Mouse (Mus musculus) mature B cell (primary cell): ENCODE data around the gene Iba57.
"Not testable (repeated sequence)": the region's sequence is repeated elsewhere in the genome, so short reads cannot be mapped to it uniquely, and the experiment has no call there.

Experiments
- in situ Hi-C: fragments of 300-500 bp; cut with MboI; formaldehyde crosslinking; loops from 2 replicates; pipeline ENCODE4 v1.14.3; 2019

Iba57 gene

DNA sequence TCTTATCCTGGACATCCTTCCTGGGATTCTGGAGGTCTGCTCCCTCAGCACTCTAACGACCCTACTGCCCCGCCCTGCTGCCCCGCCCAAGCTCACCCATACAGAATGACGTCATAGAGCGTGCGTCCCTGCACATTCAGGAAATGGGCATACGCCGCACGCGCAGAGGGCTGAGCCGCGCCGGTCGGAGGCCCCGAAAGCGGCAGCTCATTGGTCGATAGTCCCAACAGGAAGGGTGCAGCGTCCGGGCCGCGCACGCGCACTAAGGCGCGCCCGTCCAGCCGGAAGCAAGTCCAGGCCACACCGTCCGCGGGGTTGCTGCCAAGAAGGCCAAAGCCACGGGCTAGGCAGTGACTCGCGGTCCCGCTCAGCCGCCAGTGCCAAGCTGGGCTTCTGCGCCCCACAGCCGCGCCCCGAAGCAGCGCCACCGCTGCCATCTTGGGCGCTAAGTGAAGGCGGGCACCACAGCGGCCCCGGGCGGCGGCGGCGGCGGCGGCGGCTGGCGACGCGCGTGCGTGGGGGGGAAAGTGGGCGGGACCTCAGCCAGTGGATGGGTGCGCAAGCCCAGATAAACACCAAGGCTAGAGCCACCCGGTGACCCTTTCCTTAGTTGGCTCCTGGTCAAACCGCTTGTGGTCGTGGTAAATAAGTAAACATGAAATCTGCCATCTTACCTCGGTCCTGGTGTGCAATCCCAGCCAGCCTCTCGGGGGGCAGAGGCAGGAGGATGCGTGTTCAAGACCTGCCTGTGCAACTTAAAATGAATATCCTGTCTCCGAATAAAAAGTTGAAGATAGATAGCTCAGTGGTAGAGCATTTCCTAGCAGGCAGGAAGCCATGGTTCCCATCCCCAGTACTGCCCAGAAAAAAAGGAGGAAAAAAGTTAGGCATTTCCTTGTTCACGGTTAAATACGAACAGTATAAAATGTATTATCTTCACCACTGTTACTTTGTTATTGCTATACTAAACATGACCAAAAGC, at the start of gene Iba57:
Gene Iba57, minus strand, starts transcription at position 485 of the 982 bp plus-strand sequence.
- in situ Hi-C loops: no loop called here

DNA sequence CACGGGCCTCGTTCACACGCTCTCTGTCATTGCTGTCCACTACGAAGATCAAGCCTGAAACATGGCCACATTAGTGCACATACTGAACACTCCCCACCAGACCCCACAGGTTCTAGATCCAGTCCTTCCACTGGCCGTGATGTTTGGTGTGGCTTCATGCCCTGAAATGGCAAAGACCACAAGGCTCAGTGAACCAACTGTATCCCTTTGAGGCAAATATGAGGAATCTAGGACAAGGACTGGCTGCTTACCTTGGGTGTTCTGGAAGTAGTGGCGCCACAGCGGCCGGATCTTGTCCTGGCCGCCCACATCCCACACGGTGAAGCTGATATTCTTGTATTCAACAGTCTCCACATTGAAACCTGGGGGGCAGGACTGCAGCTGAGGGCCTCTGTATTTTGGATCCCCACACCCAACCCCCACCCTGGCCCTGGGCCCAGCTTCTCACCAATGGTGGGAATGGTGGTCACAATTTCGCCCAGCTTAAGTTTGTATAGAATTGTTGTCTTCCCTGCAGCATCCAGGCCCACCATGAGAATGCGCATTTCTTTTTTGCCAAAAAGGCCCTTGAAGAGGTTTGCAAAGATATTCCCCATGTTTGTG, 49.5 kb upstream of the Iba57 start:
- in situ Hi-C loops: no loop called here

DNA sequence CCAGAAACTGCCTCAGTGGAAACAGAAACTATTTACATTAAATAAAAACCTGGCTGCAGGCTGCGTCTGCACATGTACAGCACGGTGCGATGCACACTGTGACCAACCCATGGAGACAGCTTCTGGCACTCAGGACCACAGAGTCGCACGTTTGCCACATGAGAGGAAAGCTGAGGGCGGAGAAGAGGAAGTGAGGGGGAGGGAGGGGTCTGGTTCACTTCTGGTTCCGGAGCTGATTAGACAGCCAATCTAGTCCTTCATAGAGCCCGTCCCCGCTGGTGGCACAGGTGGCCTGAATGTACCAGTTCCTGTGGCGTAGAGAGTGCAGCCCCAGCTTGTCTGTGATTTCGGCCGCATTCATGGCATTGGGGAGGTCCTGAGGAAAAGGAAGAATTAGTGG, 48.8 kb upstream of the Iba57 start:
- in situ Hi-C loops: not testable (repeated sequence)

DNA sequence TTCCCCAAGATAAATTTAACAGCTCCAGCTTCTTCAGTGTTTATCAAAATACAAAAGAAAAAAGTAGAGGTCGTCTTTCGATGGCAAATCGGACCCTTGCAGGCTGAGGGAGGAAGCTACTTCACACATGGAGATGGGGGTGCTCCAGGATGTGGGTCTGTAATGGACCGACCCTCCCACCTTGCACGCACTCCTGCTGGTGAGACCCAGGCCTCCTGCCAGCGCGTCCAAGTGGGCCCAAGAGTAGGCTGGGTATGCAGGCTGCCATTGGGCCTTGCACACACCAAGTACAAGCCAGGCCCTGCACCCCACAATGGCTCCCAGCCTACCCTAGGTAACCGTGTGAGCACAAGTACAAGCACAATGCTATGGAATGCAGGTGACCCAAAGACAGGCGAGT, 48.0 kb upstream of the Iba57 start:
- in situ Hi-C loops: not testable (repeated sequence)

DNA sequence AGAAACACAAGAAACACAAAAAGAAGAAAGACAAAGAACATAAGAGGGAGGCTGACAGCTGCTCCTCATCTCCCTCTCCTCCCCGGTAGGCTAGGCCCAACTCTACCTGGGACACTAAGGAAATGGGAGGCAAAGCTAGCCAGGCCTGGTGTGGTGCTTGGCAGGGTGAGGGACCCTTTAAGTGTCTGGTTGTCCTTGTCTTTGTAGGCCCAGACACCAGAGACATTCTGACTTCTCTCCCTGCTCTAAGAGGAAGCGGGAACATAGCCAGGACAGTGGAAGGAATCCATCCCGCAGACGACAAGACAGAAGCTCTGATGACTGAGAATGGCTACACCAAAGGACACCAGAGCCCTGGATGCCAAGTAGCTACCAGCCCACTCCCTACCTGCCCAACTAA, 46.5 kb upstream of the Iba57 start:
- in situ Hi-C loops: no loop called here

DNA sequence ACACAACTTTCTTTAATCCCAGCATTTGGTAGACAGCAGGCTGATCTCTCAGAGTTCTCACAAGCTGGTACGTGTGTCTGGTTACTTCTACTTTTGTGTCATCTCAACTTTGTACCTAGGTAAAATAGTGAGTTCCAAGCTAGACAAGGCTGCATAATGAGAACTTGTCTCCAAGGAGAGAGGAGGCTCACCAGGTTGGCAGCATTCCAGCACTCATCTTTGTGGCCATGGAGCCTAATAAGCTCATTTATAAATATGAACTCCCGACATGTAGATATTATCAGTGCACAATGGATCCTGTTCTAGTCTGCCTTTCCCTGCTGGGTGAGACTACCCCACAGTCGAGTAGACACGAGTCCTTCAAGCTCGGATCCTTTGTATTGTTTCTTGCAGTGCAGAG, 46.0 kb upstream of the Iba57 start:
- in situ Hi-C loops: no loop called here

DNA sequence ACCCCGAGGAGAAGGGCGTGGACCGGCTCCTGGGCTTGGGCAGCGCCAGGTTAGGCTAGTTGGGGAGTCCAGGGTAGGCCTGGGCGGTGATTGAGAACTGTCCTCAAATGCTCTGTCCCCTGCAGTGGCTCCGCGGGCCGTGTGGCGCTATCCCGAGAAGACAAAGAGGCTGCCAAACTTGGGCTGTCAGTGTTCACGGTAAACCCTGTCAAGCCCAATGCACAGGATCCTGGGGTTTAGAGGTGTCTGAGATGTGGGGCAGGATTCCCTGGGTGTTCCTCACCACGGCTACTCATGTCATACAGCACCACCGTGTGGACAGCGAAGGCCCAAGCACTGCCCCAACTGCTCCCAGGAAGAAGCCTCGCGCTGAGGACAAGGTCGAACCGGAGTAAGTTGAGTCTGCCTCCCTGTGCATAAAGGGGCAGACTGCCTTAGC, 45.5 kb upstream of the Iba57 start:
- in situ Hi-C loops: no loop called here

DNA sequence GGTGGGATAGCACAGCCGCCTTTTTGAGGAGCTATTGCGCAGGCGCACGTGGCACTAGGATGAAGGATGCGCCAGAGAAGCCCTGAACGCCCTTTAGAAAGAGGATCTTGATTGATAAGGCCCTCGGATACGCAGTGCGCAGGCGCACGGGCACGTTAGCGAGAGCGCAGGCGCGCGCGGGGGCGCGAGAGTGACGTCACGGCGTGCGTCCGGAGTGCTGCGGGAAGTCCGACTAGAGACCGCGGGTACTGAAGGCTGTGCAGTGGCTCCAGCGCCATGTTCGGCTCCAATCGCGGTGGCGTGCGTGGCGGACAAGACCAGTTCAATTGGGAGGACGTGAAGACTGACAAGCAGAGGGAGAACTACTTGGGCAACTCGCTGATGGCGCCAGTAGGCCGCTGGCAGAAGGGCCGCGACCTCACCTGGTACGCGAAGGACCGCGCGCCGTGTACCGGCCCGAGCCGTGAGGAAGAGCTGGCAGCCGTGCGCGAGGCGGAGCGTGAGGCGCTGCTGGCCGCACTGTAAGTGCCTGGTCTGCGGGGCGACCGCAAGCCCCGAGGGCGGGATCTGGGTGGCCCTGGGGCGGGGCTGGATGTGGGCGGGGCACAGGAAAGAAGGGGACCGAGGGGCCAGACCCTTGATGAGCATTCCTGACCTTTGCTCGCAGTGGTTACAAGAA, 44.8 kb upstream of the Iba57 start, which contains the start of gene 2310033P09Rik:
Gene 2310033P09Rik, plus strand, starts transcription at position 169 of the 679 bp plus-strand sequence.
- in situ Hi-C loops: no loop called here

DNA sequence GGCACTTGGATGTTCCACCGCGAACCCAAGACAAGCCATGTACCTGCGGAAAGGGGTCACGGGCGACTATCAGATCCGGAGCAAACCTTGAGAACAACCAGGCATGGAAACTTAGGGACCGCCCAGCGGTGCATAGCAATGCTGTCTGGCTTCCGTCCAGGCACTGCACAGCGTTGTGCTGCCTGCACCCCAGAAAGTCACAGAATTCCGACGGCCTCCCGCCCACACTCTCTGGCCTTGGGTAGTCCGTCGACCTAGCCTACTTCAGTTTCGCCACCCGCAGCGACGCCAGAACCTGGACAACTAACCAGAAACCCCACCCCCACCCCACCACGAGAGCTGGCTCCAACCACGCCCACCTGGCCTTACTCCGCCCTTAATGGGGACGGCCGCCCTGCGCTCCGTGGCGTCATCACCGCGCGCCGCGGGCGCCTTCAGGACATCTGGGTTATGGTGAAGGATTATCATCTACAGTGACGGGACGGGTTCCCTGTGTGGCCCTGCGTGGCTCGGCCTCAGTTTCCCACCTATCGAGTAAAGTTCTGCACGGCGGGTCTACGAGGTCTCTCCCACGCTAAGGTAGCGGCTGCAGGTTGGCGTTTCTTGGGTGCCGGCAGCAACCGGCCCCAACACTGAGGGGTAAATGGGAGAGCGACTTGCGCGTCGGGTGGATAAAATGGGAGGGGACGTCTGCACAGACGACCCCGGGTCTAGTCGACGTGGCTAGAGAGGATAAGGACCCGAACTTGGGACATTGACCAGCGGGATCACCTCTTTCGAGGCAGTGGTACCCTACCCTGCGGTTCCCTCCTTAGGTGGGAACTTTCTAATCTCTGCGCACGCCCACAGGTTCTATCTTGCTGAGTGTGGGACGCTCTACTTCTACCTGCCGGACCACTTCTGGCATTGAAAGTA, 38.8 kb upstream of the Iba57 start, which contains the start of gene Mrpl55:
Gene Mrpl55, plus strand, starts transcription at position 406 of the 915 bp plus-strand sequence.
- in situ Hi-C loops: no loop called here

DNA sequence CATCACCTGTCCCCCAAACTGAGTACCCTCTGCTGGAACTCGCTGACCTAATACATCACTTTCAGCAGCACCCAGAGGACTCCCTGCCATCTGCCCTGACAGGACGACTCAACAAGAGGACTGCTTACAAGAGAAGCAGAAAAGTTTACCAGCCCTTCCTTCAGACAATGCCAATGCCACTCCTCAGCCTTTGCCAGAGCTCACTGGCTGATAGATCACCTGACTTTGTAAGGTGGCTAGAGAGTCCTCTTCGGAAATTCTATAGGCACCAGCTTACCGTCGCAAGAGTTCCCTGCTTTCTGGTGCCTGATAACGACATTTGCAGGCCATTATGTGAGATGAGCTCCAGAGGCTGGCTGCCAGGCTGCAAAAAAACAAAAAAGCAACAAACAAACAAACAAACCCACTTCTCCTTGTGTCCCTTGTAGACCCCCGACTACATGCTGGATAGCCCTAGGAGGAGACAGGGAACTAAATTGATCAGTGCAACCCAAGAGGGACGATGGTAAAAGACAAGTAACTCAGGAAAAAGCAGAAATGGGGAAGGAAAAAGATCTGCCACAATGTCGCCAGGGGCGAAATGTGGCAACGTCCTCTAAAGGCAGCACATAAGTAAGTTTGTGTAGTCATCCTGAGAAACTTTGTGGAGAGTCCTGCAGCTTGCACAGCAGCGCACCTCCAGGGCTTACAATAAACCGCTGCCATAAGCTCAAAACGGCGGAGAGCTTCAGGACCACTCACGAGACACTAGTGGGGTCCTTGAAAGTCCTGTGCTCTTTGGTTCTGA, 37.9 kb upstream of the Iba57 start:
- in situ Hi-C loops: no loop called here

DNA sequence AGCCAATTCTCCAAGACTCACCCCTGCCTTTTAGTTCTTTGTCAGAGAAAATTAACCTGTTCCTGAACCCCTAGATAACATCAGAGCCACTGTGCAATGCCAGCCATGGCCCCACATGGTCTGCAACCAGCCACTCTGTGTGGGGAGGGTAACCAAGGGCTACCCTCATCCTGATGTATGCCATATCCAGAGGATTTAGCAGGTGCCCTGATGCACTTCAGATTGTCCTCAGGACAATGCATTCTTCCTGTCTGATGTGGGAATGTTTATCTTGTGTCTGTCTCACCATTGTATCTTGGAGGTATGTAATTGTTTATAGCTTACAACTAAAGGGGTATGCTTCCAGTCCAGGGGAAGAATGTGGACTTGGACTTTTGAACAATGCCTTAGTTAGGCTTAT, 32.7 kb upstream of the Iba57 start:
- in situ Hi-C loops: no loop called here

DNA sequence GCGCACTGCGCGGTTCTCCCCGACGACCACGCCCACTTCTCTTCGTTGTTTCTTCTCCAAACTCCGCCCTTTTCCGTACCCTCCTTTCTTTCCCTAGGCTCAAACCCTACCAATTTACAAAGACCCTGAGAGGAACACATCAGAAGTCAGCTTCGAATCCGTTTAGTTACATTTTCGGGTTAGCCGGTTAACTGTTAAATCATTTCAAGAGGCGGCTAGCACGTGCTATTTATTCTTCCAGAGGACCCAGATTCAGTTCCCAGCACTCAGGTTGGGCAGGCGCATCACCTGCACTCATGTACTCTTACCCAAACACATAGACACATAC, 28.5 kb upstream of the Iba57 start, which contains the start of gene Guk1:
Gene Guk1, minus strand, starts transcription at position 154 of the 328 bp plus-strand sequence.
- in situ Hi-C loops: no loop called here

DNA sequence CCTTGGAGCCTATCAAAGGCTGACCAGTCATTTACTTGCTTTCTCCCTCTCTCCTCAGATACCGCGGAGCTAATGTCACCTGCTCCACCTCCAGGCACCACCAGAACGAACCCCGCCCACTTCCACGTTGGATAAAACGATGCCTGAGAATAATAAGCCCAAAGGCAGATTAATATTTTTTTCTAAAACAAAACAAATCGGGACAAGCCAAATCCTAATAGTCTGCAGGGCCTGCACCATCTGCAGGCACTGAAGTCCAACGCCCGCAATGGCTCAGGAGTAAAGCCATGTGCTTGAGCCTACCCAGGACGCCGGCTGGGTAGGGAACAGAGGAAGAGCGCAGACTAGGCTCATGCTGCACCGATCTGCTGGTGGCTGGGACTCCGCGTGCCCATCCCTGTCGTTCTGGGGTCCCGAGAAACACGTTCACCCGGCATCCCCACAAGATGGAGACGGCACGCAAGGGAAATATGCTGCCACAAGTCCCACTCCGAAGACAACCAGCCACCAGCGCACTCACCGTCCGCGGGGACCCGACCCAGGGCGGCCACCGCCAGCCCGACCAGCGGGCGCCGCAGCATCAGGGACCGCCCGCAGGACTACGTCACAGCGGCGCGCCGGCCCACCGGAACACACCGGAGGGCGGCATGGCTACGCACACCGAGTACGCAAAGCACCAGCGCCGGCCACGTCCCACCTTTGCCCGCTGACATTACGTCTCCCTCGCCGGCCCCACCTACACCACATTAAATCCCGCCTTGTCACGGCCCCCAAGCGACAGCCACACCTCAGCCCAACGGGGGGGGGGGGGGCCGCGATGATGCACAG, 27.9 kb upstream of the Iba57 start:
- in situ Hi-C loops: no loop called here

DNA sequence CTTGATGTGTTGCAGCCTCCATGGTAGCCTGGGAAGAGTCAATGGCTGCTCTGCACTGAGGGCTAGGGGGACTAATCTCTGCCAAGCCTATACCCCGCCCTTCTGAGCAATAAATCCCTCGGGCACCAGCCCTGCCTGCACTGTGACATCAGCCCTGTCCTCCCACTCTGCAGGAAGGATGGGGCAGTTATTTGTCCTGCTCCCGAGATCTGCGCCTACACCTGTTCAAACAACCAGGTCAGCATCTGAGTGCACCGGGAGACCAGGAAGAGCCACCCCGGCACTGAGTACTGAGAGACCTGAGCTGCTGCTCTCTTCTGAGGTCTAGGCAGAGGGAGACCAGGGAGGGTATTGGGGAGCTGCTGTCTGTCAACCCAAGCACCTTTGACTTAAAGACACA, 24.2 kb upstream of the Iba57 start:
- in situ Hi-C loops: no loop called here

DNA sequence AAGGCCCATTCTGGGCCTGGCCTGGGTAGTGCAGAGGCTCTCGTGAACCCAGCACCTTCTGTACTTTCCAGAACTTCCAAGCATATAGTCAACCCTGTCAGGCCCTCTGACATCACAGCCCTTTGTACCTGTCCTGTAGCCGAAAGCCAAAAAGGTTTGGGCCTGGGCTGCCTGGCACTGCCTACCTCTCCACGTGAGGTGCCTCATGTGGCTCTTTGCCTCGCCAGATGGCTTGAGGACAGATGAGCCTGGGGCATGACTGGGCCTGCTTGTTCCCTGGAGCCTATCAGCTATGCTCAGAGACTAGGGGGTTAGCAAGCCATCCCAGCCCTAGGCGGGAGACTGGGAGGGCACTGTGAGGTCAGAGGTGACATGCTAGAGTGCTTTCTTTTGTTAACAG, 22.0 kb upstream of the Iba57 start:
- in situ Hi-C loops: no loop called here

DNA sequence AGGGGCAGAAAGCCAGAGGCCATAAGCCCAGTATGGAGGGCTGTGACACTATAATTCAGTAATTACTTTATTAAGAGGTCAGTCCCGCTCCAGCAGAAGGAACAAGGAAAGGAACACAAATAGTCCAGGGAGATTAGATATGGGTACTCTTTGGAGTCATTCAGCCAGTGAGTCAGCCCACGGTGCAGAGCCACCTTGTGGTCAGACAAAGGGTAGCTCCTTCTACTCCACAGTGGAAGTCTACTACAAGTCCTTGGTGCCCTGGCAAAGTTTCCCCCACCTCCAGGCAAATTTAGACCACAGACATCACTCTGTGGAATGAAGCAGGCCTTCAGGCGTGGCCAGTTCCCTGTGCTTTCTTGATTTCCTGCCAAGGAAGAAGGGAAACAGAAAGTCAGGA, 20.3 kb upstream of the Iba57 start:
- in situ Hi-C loops: no loop called here

DNA sequence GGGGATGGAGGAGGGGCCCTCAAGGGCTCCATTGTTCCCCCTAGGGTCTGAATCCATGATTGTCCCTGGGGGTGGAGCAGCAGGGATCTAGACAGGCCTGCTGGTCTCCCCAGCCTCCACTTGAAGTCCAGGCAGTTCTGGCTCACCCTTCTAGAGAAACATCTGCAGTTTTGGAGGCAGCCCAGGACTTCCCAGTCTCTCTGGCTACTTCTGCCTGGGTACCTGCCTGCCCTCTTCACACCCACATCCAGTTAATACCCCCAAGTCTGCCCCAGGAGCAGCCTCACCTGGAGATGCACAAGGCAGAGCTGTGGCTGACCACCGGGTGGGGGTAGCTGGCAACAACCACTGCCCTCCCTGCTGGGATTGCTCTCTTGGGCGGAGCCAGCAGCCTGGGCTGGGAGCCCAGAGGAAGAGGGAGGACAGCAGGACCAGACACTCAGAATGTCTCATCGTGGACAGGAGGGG, 19.4 kb upstream of the Iba57 start, which contains the start of gene Gjc2:
Gene Gjc2, minus strand, starts transcription at position 350 of the 468 bp plus-strand sequence.
- in situ Hi-C loops: no loop called here

DNA sequence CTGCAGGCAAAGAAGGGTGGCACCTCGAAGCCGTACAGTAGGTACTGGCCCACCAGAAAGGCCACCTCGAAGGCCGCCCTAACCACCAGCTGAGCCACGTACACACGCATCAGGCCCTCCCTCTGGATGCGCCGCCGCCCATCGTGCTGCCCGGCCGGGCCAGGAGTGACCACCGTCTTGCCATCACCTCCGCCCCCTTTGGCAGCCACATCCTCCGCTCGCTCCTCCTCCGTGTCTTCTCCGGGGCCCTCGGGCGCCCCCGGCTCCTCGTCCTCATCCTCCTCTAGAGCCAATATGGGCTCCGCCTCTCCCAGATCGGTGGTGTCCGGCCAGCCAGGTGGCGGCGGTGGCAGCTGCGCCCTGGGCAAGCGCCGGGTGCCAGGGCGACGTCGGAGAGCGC, 13.4 kb upstream of the Iba57 start:
- in situ Hi-C loops: no loop called here

DNA sequence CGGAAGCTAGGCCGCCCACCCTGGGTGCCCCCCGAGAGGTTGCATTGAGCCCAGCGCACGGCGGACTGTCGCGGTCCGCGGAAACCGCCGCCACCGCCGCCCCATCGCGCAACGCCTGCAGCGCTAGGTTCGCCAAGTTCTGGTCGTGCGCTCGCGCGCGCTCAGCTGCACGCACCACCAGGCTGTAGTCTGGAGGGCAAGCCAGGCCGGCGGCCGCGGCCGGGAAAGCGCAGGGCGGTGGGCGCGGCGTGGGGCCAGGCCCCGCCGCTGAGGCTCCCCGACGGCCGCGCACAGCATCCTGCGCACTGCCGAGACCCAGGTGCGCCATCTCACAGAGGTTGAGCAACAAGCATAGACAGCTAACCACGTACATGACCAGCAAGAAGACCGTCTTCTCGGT, 12.9 kb upstream of the Iba57 start:
- in situ Hi-C loops: no loop called here
